Mouse (Mus musculus): ENCODE results near the gene D430041D05Rik. TPM values are rescaled to one million over a fixed set of nuclear protein-coding genes. Genes with fewer than 3 reads are reported as not detected.
"Not testable (repeated sequence)": the region's sequence is repeated elsewhere in the genome, so short reads cannot be mapped to it uniquely, and the experiment has no call there.

D430041D05Rik gene
- polyA plus RNA-seq, 1 experiment from 2014 or later: 2.4 TPM

GRCm38 (mm10) chr2:104124071-104124470 is 286.7 kb downstream of the D430041D05Rik start:
- Histone ChIP-seq H3K4me1 (ENCODE audit: control insufficient read depth, insufficient read depth, low read length) (peaks cover 2% of the 10 kb centered on the region; the same call in 1 of the 2 replicates), H3K4me3 (ENCODE audit: low read depth, low read length) (no peak overlapping the region), H3K27ac (ENCODE audit: low read depth, low read length) (no peak overlapping the region), H3K27me3 (ENCODE audit: control insufficient read depth, insufficient read depth, low read length) (peaks cover 3% of the 10 kb centered on the region; the same call in 1 of the 2 replicates), H3K36me3 (ENCODE audit: control insufficient read depth, insufficient read depth, low read length) (no peaks in the 10 kb centered on the region), H3K9ac (ENCODE audit: low read length) (no peak overlapping the region), H3K4me2 (no peak overlapping the region), H3K9me3 (ENCODE audit: control insufficient read depth, low read length) (no peaks in the 10 kb centered on the region)
- peak; percentile 64 for DNase-seq (ENCODE audit: low spot score, missing footprints)
- 79% methylated on average over 5 of the region's 5 CpGs for WGBS
- ATAC-seq (ENCODE audit: low FRiP score): no peak

- Histone ChIP-seq H3K4me1 (ENCODE audit: control insufficient read depth, insufficient read depth, low read length) (peaks cover 2% of the 10 kb centered on the region; the same call in 1 of the 2 replicates), H3K9me3 (ENCODE audit: control insufficient read depth, low read length) (no peaks in the 10 kb centered on the region), H3K27ac (ENCODE audit: low read depth, low read length) (no peak overlapping the region), H3K4me3 (ENCODE audit: low read depth, low read length) (no peak overlapping the region; the same call in 1 of the 2 replicates), H3K9ac (ENCODE audit: low read length) (no peak overlapping the region), H3K36me3 (ENCODE audit: control insufficient read depth, insufficient read depth, low read length) (no peaks in the 10 kb centered on the region), H3K4me2 (peak overlapping the region; percentile 98), H3K27me3 (ENCODE audit: control insufficient read depth, insufficient read depth, low read length) (peaks cover 3% of the 10 kb centered on the region; the same call in 1 of the 2 replicates)
- DNase-seq (ENCODE audit: low spot score, missing footprints): peak; percentile 82
- WGBS: 53% methylated on average over 3 of the region's 3 CpGs
- ATAC-seq (ENCODE audit: low FRiP score): no peak
These were observed 287.3 kb downstream of the D430041D05Rik start for GRCm38 (mm10) chr2:104123540-104123939.

- peak; percentile 98 for ATAC-seq (ENCODE audit: low FRiP score)
- H3K9me3 ChIP-seq (ENCODE audit: control insufficient read depth, low read length): no peaks in the 10 kb centered on the region
- H3K27ac ChIP-seq (ENCODE audit: low read depth, low read length): no peak within 1 kb of the TSS
These were observed 288.1 kb downstream of the D430041D05Rik start, which contains the start of gene A930018P22Rik for GRCm38 (mm10) chr2:104122505-104123378. TSS of gene A930018P22Rik (plus strand) at chr2:104122769.

GRCm38 (mm10) chr2:104121681-104122504 is 288.9 kb downstream of the D430041D05Rik start:
- Histone ChIP-seq H3K4me1 (ENCODE audit: control insufficient read depth, insufficient read depth, low read length) (peaks cover 2% of the 10 kb centered on the region; the same call in 1 of the 2 replicates), H3K27ac (ENCODE audit: low read depth, low read length) (no peak overlapping the region), H3K27me3 (ENCODE audit: control insufficient read depth, insufficient read depth, low read length) (peaks cover 3% of the 10 kb centered on the region; the same call in 1 of the 2 replicates), H3K36me3 (ENCODE audit: control insufficient read depth, insufficient read depth, low read length) (no peaks in the 10 kb centered on the region), H3K4me2 (peak overlapping the region; percentile 98), H3K4me3 (ENCODE audit: low read depth, low read length) (peak overlapping the region; percentile 66), H3K9ac (ENCODE audit: low read length) (peak overlapping the region; percentile 3; the same call in 1 of the 2 replicates), H3K9me3 (ENCODE audit: control insufficient read depth, low read length) (no peaks in the 10 kb centered on the region)
- 82% methylated on average over 8 of the region's 8 CpGs for whole genome bisulfite sequencing
- ATAC-seq (ENCODE audit: low FRiP score): no peak
- DNase-seq (ENCODE audit: low spot score, missing footprints): peak; percentile 85

More at GRCm38 (mm10) chr2:104122505-104123378, 288.1 kb downstream of the D430041D05Rik start, which contains the start of gene A930018P22Rik:
- peak within 1 kb of the TSS; percentile 66 for H3K4me3 ChIP-seq (ENCODE audit: low read depth, low read length)
- DNase-seq (ENCODE audit: low spot score, missing footprints): peak; percentile 100
- peaks cover 2% of the 10 kb centered on the region; the same call in 1 of the 2 replicates for H3K4me1 ChIP-seq (ENCODE audit: control insufficient read depth, insufficient read depth, low read length)
- H3K27me3 ChIP-seq (ENCODE audit: control insufficient read depth, insufficient read depth, low read length): peaks cover 3% of the 10 kb centered on the region; the same call in 1 of the 2 replicates
- peak within 1 kb of the TSS; percentile 98 for H3K4me2 ChIP-seq
- H3K36me3 ChIP-seq (ENCODE audit: control insufficient read depth, insufficient read depth, low read length): no peaks in the 10 kb centered on the region
- H3K9ac ChIP-seq (ENCODE audit: low read length): peak within 1 kb of the TSS; percentile 74
- WGBS: under 1% methylated on average over 68 of the region's 74 CpGs

- no peak for ATAC-seq (ENCODE audit: low FRiP score)
- Histone ChIP-seq H3K4me1 (ENCODE audit: control insufficient read depth, insufficient read depth, low read length) (peaks cover 2% of the 10 kb centered on the region; the same call in 1 of the 2 replicates), H3K4me2 (no peak overlapping the region), H3K27me3 (ENCODE audit: control insufficient read depth, insufficient read depth, low read length) (peaks cover 3% of the 10 kb centered on the region; the same call in 1 of the 2 replicates), H3K27ac (ENCODE audit: low read depth, low read length) (no peak overlapping the region), H3K36me3 (ENCODE audit: control insufficient read depth, insufficient read depth, low read length) (no peaks in the 10 kb centered on the region), H3K4me3 (ENCODE audit: low read depth, low read length) (no peak overlapping the region), H3K9me3 (ENCODE audit: control insufficient read depth, low read length) (no peaks in the 10 kb centered on the region), H3K9ac (ENCODE audit: low read length) (no peak overlapping the region)
- peak; percentile 49 for DNase-seq (ENCODE audit: low spot score, missing footprints)
- WGBS: 60% methylated on average over 6 of the region's 6 CpGs
These were observed 290.5 kb downstream of the D430041D05Rik start for GRCm38 (mm10) chr2:104120312-104120711.

- DNase-seq (ENCODE audit: low spot score, missing footprints) (no peak), ATAC-seq (ENCODE audit: low FRiP score) (no peak)
- Histone ChIP-seq H3K27me3 (ENCODE audit: control insufficient read depth, insufficient read depth, low read length) (peaks cover 3% of the 10 kb centered on the region; the same call in 1 of the 2 replicates), H3K4me3 (ENCODE audit: low read depth, low read length) (no peak overlapping the region), H3K4me2 (no peak overlapping the region), H3K27ac (ENCODE audit: low read depth, low read length) (no peak overlapping the region), H3K9me3 (ENCODE audit: control insufficient read depth, low read length) (no peaks in the 10 kb centered on the region), H3K9ac (ENCODE audit: low read length) (no peak overlapping the region), H3K36me3 (ENCODE audit: control insufficient read depth, insufficient read depth, low read length) (no peaks in the 10 kb centered on the region), H3K4me1 (ENCODE audit: control insufficient read depth, insufficient read depth, low read length) (peaks cover 2% of the 10 kb centered on the region; the same call in 1 of the 2 replicates)
- 92% methylated on average over 1 of the region's 1 CpGs for WGBS
These were observed 291.7 kb downstream of the D430041D05Rik start for GRCm38 (mm10) chr2:104119097-104119496.

- not testable (repeated sequence) for H3K9ac ChIP-seq (ENCODE audit: low read length); H3K27ac ChIP-seq (ENCODE audit: low read depth, low read length)
These were observed 293.6 kb downstream of the D430041D05Rik start for GRCm38 (mm10) chr2:104117173-104117572.

GRCm38 (mm10) chr2:104114898-104115297 is 295.9 kb downstream of the D430041D05Rik start:
- no peak overlapping the region for H3K4me3 ChIP-seq (ENCODE audit: low read depth, low read length)
- no peak overlapping the region for H3K27ac ChIP-seq (ENCODE audit: low read depth, low read length)
- H3K4me2 ChIP-seq: no peak overlapping the region
- no peaks in the 10 kb centered on the region for H3K36me3 ChIP-seq (ENCODE audit: control insufficient read depth, insufficient read depth, low read length)
- no peak overlapping the region for H3K9ac ChIP-seq (ENCODE audit: low read length)
- H3K27me3 ChIP-seq (ENCODE audit: control insufficient read depth, insufficient read depth, low read length): no peaks in the 10 kb centered on the region
- H3K9me3 ChIP-seq (ENCODE audit: control insufficient read depth, low read length): no peaks in the 10 kb centered on the region
- 90% methylated on average over 3 of the region's 3 CpGs for WGBS
- peak; percentile 41 for DNase-seq (ENCODE audit: low spot score, missing footprints)
- ATAC-seq (ENCODE audit: low FRiP score): no peak
- H3K4me1 ChIP-seq (ENCODE audit: control insufficient read depth, insufficient read depth, low read length): no peaks in the 10 kb centered on the region

More at GRCm38 (mm10) chr2:104117173-104117572, 293.6 kb downstream of the D430041D05Rik start:
- not testable (repeated sequence) for H3K27me3 ChIP-seq (ENCODE audit: control insufficient read depth, insufficient read depth, low read length); H3K4me1 ChIP-seq (ENCODE audit: control insufficient read depth, insufficient read depth, low read length); ATAC-seq (ENCODE audit: low FRiP score); H3K9me3 ChIP-seq (ENCODE audit: control insufficient read depth, low read length); H3K36me3 ChIP-seq (ENCODE audit: control insufficient read depth, insufficient read depth, low read length); H3K4me3 ChIP-seq (ENCODE audit: low read depth, low read length); H3K4me2 ChIP-seq
- peak; percentile 23 for DNase-seq (ENCODE audit: low spot score, missing footprints)

Measured in midbrain, embryonic 11.5 days (tissue).